Mouse (Mus musculus): ENCODE data around the gene Hpn.

DNA sequence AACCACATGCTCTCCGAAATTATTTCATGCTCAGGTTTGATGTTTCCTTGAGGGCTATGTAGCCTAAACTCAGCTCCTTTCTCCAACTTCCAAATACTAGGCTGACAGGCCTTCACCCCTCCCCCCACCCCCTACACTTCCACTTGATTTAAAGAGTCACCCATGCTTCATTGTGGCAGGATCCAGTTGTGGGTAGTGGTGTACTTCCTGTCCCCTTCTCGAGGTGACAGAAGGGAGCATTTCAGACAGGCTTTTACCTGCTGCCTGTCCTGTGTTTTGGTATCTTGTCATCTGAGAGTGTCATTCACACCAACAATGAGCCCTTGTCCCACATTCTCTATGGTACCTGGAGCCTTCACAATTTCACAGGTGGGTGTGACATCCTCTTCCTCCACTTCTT, 27.8 kb downstream of the Hpn start:
- TF ChIP-seq POLR2A (IDR thresholded peaks at IDR 0.05; ENCODE audit: borderline replicate concordance, control insufficient read depth, low read depth, low read length) (no peak), CTCF (IDR thresholded peaks at IDR 0.05; ENCODE audit: control insufficient read depth, insufficient read depth, low read length) (no peak)
